Mouse (Mus musculus): ENCODE data around the gene Hist1h2bn. TPM values are rescaled to one million over a fixed set of nuclear protein-coding genes. Genes with fewer than 3 reads are reported as not detected.
A peak's percentile ranks its signal among the peaks of the same experiment; 100 is the strongest.
"Not testable (repeated sequence)": the region's sequence is repeated elsewhere in the genome, so short reads cannot be mapped to it uniquely, and the experiment has no call there.

The Hist1h2bn gene
- polyA plus RNA-seq (2015; fragmentation: Nextera tagmentation; extraction: Ambion mirVana): 0.73 and 2.2 TPM in 2 replicates

GRCm38 (mm10) chr13:21753524-21754285, at the start of gene Hist1h2bn, which contains the start of gene Hist1h2ak:
Gene Hist1h2bn, plus strand, starts transcription at chr13:21754123.
Gene Hist1h2ak, minus strand, starts transcription at chr13:21753827.
- Histone ChIP-seq H3K4me3 (ENCODE audit: low read depth, low read length) (peak within 1 kb of the TSS; percentile 43), H3K27ac (replicated peaks) (peak within 1 kb of the TSS; percentile 91), H3K9ac (ENCODE audit: low read length) (peak within 1 kb of the TSS; percentile 55), H3K4me2 (replicated peaks; ENCODE audit: low read depth) (peak within 1 kb of the TSS; percentile 66)
- H3K36me3 ChIP-seq (ENCODE audit: control insufficient read depth, insufficient read depth, low read length); H3K9me3 ChIP-seq (ENCODE audit: control insufficient read depth, low read length); H3K4me1 ChIP-seq (replicated peaks; ENCODE audit: control insufficient read depth, insufficient read depth); H3K27me3 ChIP-seq (ENCODE audit: control insufficient read depth, insufficient read depth, low read length): not testable (repeated sequence)
- DNase-seq (ENCODE audit: low spot score) (peak; percentile 65), ATAC-seq (ENCODE audit: low FRiP score, low TSS enrichment) (peak; percentile 97)
- TF ChIP-seq CTCF (IDR thresholded peaks at IDR 0.05; ENCODE audit: low read depth): peak; percentile 50
- 0% methylated on average over 37 of the region's 50 CpGs for WGBS

- H3K9ac ChIP-seq (ENCODE audit: low read length): no peak overlapping the region
- H3K27ac ChIP-seq (replicated peaks): no peak overlapping the region
- DNase-seq (ENCODE audit: low spot score): no peak
- 70% methylated on average over 4 of the region's 4 CpGs for whole genome bisulfite sequencing
- ATAC-seq (ENCODE audit: low FRiP score, low TSS enrichment): no peak
- H3K4me2 ChIP-seq (replicated peaks; ENCODE audit: low read depth): no peak overlapping the region
- H3K4me3 ChIP-seq (ENCODE audit: low read depth, low read length): no peak overlapping the region
- no peaks in the 10 kb centered on the region for H3K4me1 ChIP-seq (replicated peaks; ENCODE audit: control insufficient read depth, insufficient read depth)
- H3K36me3 ChIP-seq (ENCODE audit: control insufficient read depth, insufficient read depth, low read length): no peaks in the 10 kb centered on the region
- no peaks in the 10 kb centered on the region for H3K27me3 ChIP-seq (ENCODE audit: control insufficient read depth, insufficient read depth, low read length)
- no peaks in the 10 kb centered on the region for H3K9me3 ChIP-seq (ENCODE audit: control insufficient read depth, low read length)
- TF ChIP-seq EP300 (optimal IDR thresholded peaks at IDR 0.05) (no peak), CTCF (IDR thresholded peaks at IDR 0.05; ENCODE audit: low read depth) (no peak)
Measured at GRCm38 (mm10) chr13:21706669-21707068, 47.3 kb upstream of the Hist1h2bn start.

- WGBS: under 1% methylated on average over 32 of the region's 32 CpGs
- peak overlapping the region; percentile 64 for H3K4me2 ChIP-seq (replicated peaks; ENCODE audit: low read depth)
- H3K27ac ChIP-seq (replicated peaks): peak overlapping the region; percentile 86
- peak; percentile 90 for TF ChIP-seq CTCF (IDR thresholded peaks at IDR 0.05; ENCODE audit: low read depth)
- TF ChIP-seq EP300 (optimal IDR thresholded peaks at IDR 0.05): peak; percentile 66
- H3K9ac ChIP-seq (ENCODE audit: low read length): peak overlapping the region; percentile 59
- DNase-seq (ENCODE audit: low spot score) (peak; percentile 88), ATAC-seq (ENCODE audit: low FRiP score, low TSS enrichment) (peak; percentile 84)
- H3K4me1 ChIP-seq (replicated peaks; ENCODE audit: control insufficient read depth, insufficient read depth): 0 out of 2 replicates have a peak, but pooled peaks cover 2% of the 10 kb centered on the region
- H3K27me3 ChIP-seq (ENCODE audit: control insufficient read depth, insufficient read depth, low read length): no peaks in the 10 kb centered on the region
- H3K4me3 ChIP-seq (ENCODE audit: low read depth, low read length): peak overlapping the region; percentile 72
- H3K36me3 ChIP-seq (ENCODE audit: control insufficient read depth, insufficient read depth, low read length): no peaks in the 10 kb centered on the region
- no peaks in the 10 kb centered on the region for H3K9me3 ChIP-seq (ENCODE audit: control insufficient read depth, low read length)
Measured at GRCm38 (mm10) chr13:21710031-21710711, 43.8 kb upstream of the Hist1h2bn start.

GRCm38 (mm10) chr13:21710821-21711525, 43.0 kb upstream of the Hist1h2bn start:
- H3K4me3 ChIP-seq (ENCODE audit: low read depth, low read length): peak overlapping the region; percentile 72
- TF ChIP-seq CTCF (IDR thresholded peaks at IDR 0.05; ENCODE audit: low read depth) (no peak), EP300 (optimal IDR thresholded peaks at IDR 0.05) (peak; percentile 7)
- H3K4me2 ChIP-seq (replicated peaks; ENCODE audit: low read depth): peak overlapping the region; percentile 64
- no peaks in the 10 kb centered on the region for H3K27me3 ChIP-seq (ENCODE audit: control insufficient read depth, insufficient read depth, low read length)
- no peaks in the 10 kb centered on the region for H3K36me3 ChIP-seq (ENCODE audit: control insufficient read depth, insufficient read depth, low read length)
- ATAC-seq (ENCODE audit: low FRiP score, low TSS enrichment) (peak; percentile 85), DNase-seq (ENCODE audit: low spot score) (peak; percentile 76)
- H3K9me3 ChIP-seq (ENCODE audit: control insufficient read depth, low read length): no peaks in the 10 kb centered on the region
- 0 out of 2 replicates have a peak, but pooled peaks cover 3% of the 10 kb centered on the region for H3K4me1 ChIP-seq (replicated peaks; ENCODE audit: control insufficient read depth, insufficient read depth)
- H3K9ac ChIP-seq (ENCODE audit: low read length): peak overlapping the region; percentile 43
- 2% methylated on average over 22 of the region's 22 CpGs for WGBS
- peak overlapping the region; percentile 56 for H3K27ac ChIP-seq (replicated peaks)

GRCm38 (mm10) chr13:21711698-21712097, 42.2 kb upstream of the Hist1h2bn start:
- H3K36me3 ChIP-seq (ENCODE audit: control insufficient read depth, insufficient read depth, low read length): no peaks in the 10 kb centered on the region
- no peak overlapping the region for H3K9ac ChIP-seq (ENCODE audit: low read length)
- 25% methylated on average over 4 of the region's 4 CpGs for WGBS
- 0 out of 2 replicates have a peak, but pooled peaks cover 3% of the 10 kb centered on the region for H3K4me1 ChIP-seq (replicated peaks; ENCODE audit: control insufficient read depth, insufficient read depth)
- ATAC-seq (ENCODE audit: low FRiP score, low TSS enrichment): no peak
- no peaks in the 10 kb centered on the region for H3K9me3 ChIP-seq (ENCODE audit: control insufficient read depth, low read length)
- H3K4me3 ChIP-seq (ENCODE audit: low read depth, low read length): no peak overlapping the region
- no peak for DNase-seq (ENCODE audit: low spot score)
- peak overlapping the region; percentile 64; the same call in 1 of the 2 replicates for H3K4me2 ChIP-seq (replicated peaks; ENCODE audit: low read depth)
- no peaks in the 10 kb centered on the region for H3K27me3 ChIP-seq (ENCODE audit: control insufficient read depth, insufficient read depth, low read length)
- H3K27ac ChIP-seq (replicated peaks): no peak overlapping the region
- TF ChIP-seq EP300 (optimal IDR thresholded peaks at IDR 0.05) (no peak), CTCF (IDR thresholded peaks at IDR 0.05; ENCODE audit: low read depth) (no peak)
